Mouse (Mus musculus) central nervous system, embryonic 11.5 days (tissue): ENCODE measurements around the gene Scgb2b20. TPM values are rescaled to one million over a fixed set of nuclear protein-coding genes. Genes with fewer than 3 reads are reported as not detected.

Experiments
- polyA plus RNA-seq: library from polyadenylated mRNA; depleted of rRNA; stranded (reverse); fragments of >200 nt; gene quantifications from 2 replicates; pipeline ENCODE4 v1.2.3, GENCODE M21; 2012; rRNA removed

Gene Scgb2b20
- polyA plus RNA-seq, result not detected in 2 replicates

GRCm38 (mm10) chr7:33366222-33366621 lies at the start of gene Scgb2b20:
TSS of gene Scgb2b20 (minus strand) at chr7:33366322.

GRCm38 (mm10) chr7:33372934-33373333 lies 6.8 kb upstream of the Scgb2b20 start, which contains the start of gene Scgb1b20:
TSS of gene Scgb1b20 (plus strand) at chr7:33373234.

Other genes starting within 250 kb of the Scgb2b20 start
- not detected in 2 replicates for gene Scgb2b18, start 192.5 kb downstream of the Scgb2b20 start, polyA plus RNA-seq
- gene Scgb1b18, start 180.8 kb downstream of the Scgb2b20 start, polyA plus RNA-seq, result not detected in 2 replicates
- not detected in 2 replicates for gene Scgb2b19, start 86.0 kb downstream of the Scgb2b20 start, polyA plus RNA-seq
- not detected in 2 replicates for gene Scgb1b19, start 79.0 kb downstream of the Scgb2b20 start, polyA plus RNA-seq
- not detected in 2 replicates for gene Scgb1b20, start 6.9 kb upstream of the Scgb2b20 start, polyA plus RNA-seq
- gene Scgb2b21, start 154.1 kb upstream of the Scgb2b20 start, polyA plus RNA-seq, result not detected in 2 replicates